Mouse (Mus musculus): ENCODE data around the gene 1700017B05Rik.
"Not testable (repeated sequence)": the region's sequence is repeated elsewhere in the genome, so short reads cannot be mapped to it uniquely, and the experiment has no call there.

1700017B05Rik gene

DNA sequence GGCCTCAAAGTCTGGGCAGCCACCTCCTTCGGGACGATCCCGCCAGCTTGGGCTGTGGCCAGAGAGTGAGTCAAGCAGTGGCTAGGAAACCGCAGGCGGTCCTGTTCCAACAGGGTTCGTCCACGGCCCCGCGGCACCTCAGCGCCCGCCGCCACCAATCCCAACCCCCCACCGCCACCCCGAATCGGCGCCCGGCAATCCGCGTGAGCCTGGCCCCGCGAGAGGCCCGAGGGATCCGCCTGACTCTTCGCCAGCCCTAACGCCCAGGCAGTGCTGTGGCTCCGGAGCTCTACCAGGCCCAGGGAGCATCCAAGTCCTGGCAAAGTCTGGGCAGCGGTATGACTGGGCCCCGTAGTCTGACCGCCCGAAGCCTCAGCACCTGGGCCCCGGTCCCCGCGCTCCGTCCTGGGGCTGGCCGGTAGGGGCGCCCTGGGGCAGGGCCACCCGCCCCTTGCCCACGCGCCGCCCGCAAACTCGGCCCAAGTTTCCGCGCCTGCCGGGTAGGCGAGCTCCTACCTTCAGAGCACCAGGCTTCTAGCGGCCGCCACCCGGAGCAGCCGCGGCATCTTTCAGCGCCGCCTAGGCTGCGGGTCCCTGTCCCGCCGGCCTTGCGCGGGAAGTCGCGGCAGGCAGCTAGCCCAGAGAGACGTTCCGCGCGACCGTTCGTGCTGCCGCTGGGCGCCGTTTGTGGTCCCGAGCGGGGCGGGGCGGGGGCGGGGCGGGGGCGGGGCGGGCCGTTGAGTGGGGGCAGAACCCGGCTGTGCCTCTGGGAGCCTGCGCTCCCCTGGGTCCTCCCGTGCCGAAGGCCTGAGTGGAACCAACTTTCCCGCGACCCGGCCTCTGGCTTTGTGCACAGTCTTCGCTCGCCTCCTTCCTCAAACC, at the start of gene 1700017B05Rik:
1700017B05Rik (minus strand) TSS at position 700 of the 882 bp plus-strand sequence.
- peak; percentile 85 for DNase-seq (ENCODE audit: low read depth, low spot score)

DNA sequence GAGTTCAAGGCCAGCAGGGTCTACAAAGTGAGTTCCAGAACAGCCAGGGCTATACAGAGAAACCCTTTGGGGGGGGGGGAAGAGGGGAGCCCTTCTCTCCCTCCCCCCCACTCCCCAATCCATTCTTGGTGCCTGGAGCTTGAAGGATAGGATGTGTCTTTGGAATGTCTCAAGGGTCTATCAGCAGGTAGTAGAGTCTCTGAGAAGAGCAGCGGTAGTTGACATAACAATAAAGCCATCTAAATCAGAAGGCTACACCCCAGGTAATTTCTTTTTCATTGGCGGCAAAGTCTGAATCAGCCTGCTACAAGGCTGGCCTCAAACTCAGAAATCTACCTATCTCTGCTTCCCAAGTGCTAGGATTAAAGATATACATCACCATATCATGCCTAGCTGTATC, 48.5 kb upstream of the 1700017B05Rik start:
- DNase-seq (ENCODE audit: low read depth, low spot score): no peak

- no peak for DNase-seq (ENCODE audit: low read depth, low spot score)
These were observed 46.9 kb upstream of the 1700017B05Rik start for GRCm38 (mm10) chr9:57309353-57309752.

- DNase-seq (ENCODE audit: low read depth, low spot score): no peak
These were observed 45.0 kb upstream of the 1700017B05Rik start for GRCm38 (mm10) chr9:57307456-57307855.

- DNase-seq (ENCODE audit: low read depth, low spot score): not testable (repeated sequence)
These were observed 42.3 kb upstream of the 1700017B05Rik start for GRCm38 (mm10) chr9:57304716-57305115.

DNA sequence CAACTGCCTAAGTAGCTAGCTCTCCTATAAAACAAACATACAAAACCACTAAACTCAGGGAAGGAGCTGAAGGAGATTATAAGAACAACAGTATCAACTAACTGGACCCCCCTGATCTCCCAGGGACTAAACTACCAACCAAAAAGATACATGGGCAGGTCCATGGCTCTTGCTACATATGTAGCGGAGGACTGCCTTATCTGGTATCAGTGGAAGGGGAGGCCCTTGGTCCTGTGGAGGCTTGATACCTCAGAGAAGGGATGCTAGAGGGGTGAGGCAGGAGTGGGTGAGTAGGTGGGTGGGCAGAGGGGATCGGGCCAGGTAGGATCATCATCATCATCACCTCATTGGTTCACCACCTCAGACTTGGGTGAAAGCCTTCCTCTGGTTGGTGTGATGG, 41.8 kb upstream of the 1700017B05Rik start:
- no peak for DNase-seq (ENCODE audit: low read depth, low spot score)

GRCm38 (mm10) chr9:57303356-57303755, 40.9 kb upstream of the 1700017B05Rik start:
- no peak for DNase-seq (ENCODE audit: low read depth, low spot score)

- DNase-seq (ENCODE audit: low read depth, low spot score): no peak
These were observed 38.4 kb upstream of the 1700017B05Rik start for GRCm38 (mm10) chr9:57300825-57301224.

GRCm38 (mm10) chr9:57299790-57300477, 37.5 kb upstream of the 1700017B05Rik start:
- DNase-seq (ENCODE audit: low read depth, low spot score): no peak

DNA sequence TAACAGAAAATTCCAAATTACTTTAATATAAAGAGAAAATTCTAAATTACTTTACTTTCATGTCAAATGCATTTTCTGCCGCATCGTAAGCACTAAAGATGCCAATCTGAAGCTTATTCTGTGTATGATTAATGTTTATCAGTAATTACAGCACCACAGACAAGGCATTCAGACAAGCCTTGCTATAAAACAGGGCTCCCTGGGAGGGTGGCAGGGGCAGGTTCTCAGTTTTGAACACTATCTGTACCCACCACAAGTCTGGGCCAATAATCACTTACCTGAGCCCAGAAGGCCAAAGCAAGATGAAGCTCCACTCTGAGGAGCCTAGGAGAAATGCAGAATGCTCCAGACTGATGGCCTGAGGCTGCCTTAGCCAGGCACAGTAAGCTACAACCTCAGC, 35.5 kb upstream of the 1700017B05Rik start:
- DNase-seq (ENCODE audit: low read depth, low spot score): no peak

DNA sequence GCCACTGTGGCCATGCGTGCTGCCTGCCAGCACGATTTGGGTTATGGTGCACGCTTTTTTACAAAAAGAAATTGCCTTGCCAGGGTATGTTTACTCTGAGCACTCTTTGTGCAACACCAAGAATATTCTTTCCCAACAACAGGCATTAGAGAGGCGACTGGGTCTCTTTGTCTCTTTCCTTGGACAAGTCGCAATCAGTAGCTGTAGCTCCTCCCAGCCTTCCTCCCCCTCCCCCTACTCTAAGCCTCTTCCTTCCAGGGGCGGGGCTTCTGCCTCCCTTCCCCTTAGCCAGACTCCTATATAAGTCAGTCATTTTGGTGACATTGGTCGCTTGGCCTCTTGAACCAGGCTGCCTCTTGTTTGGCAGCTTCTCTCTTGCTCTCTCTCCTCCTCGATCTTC, 33.9 kb upstream of the 1700017B05Rik start:
- DNase-seq (ENCODE audit: low read depth, low spot score): no peak

GRCm38 (mm10) chr9:57295666-57296065, 33.3 kb upstream of the 1700017B05Rik start:
- peak; percentile 34 for DNase-seq (ENCODE audit: low read depth, low spot score)

GRCm38 (mm10) chr9:57294905-57295304, 32.5 kb upstream of the 1700017B05Rik start:
- no peak for DNase-seq (ENCODE audit: low read depth, low spot score)

DNA sequence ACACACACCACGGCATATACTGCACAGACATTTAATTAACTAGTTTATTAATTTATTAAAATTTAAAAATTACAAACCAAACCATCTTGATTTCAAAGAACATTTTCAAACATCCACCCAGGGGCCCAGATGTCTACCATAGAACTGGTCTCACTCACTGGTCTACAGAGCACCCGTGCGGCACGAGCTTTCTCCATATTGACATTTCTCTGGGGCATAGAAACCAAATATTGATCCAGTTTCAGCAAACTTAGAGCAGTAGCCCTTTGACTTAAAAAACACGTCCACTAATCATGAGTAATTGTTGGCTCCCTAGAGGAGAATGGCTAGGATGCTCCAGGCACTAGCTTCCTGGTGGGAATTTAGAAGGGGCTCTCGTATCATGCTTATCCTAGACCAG, 24.8 kb upstream of the 1700017B05Rik start:
- no peak for DNase-seq (ENCODE audit: low read depth, low spot score)

DNA sequence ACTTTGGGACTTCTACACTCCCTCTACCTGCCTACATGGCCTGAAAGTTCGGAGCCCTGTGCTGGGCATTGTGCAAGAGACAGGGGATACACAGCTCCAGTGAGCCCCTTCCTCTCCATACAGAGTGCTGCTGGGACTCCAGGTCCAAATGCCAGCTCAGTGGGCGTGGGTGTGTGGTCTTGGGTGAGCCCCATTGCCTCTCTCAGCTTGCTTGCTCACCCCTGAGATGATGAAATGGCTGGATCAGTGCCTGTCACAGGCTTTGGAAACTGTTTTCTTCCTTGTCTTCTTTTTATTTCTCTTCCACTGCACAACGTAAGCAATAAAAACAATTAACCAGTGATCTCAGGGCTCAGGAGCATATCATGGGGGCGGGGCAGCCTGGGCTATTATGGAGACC, 20.9 kb upstream of the 1700017B05Rik start:
- peak; percentile 47 for DNase-seq (ENCODE audit: low read depth, low spot score)

DNA sequence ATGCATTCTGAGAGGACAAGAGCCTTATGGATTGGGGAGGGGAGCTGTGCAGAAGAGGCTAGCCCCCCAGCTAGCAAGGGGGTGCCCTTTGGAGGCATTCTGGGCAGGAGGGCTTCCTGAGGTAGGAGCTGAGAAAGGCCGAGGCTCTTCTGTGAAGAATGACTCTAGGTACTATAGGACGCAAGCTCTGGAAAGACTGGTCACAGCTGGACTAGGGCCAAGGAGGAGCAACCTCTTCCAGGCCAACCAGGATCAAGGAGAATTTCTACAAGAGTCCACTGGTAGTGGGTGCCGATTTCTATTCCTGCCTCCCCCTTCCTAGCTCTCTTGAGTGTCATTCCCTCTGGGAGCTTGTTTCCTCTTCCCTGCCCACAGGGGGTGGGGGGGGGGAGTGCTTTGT, 20.3 kb upstream of the 1700017B05Rik start:
- DNase-seq (ENCODE audit: low read depth, low spot score): no peak

- DNase-seq (ENCODE audit: low read depth, low spot score): no peak
These were observed 19.1 kb upstream of the 1700017B05Rik start for GRCm38 (mm10) chr9:57281549-57281948.

GRCm38 (mm10) chr9:57279441-57279840, 17.0 kb upstream of the 1700017B05Rik start:
- no peak for DNase-seq (ENCODE audit: low read depth, low spot score)

DNA sequence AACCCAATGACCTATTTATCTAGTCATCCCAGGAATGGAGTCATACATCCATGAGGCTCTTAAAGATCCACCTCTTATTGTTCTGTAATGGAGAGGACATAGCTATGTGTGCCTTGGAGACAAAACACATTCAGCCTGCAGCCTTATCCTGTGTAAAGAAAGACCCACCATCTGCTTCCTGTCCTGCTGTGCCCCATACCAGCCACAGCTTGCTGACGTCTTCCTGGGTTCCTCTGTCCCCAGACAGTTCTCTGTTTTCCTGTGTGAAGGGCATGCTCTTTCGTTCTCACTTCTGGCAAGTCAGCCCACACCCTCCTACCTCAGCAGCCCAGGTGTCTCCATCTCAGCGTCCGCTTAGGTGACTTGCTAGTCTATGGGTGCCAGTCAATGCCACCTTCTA, 15.9 kb upstream of the 1700017B05Rik start:
- DNase-seq (ENCODE audit: low read depth, low spot score): no peak

DNA sequence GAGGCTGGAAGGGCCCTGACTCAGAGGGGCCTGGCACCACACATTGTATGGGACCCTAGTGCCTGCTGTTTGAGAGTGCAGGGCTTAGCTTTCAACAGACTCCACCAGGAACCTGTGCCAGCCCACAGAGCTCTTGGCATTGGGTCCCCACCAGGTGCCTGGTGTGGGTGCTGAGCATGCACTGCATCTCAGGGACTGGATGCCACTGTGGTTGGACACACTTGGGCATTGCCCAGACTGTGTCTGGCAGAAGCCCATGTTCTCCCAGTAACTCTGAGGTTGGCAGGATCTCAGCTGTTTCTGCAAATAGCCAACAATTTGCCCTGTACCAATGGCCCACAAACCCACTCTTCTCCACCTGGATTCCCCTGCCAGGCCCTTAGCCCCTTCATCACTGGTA, 13.9 kb upstream of the 1700017B05Rik start:
- DNase-seq (ENCODE audit: low read depth, low spot score): no peak

DNA sequence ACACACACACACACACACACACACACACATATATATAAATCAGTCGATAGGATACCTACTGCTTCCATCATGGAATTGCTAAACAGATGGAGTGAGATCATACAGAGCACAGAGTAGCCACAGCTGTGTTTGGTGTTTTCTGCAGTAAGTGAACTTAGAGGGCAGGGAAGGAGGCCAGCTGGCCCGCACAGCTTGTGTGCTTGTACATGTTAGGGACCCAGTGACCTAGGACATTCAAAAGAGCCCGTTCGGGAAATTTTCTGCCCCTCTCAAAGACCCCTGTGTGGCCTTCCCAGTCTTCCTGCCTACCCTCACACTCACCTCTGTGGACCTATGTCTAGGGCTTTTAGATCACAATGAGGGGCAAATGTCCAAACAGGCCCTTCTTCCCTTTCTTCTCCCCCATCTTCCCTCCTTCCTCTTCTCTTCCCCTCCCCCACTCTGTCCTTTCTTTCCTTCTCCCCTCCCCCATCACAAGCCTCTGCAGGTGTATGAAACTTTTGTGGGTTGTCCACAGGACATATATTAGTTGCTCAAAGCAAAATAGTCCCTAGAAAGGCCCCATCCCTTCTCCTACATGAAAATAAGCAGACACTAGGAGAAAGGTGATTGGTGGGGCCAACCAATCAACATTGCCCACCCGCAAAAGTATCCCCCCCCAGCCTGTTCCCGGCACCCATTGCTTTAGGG, 11.5 kb upstream of the 1700017B05Rik start:
- DNase-seq (ENCODE audit: low read depth, low spot score): no peak
